Mouse (Mus musculus): ENCODE results near the gene Nlrp9b.

- TF ChIP-seq CTCF (IDR thresholded peaks at IDR 0.05; ENCODE audit: insufficient read depth, low read depth, low read length) = no peak
- TF ChIP-seq POLR2A (IDR thresholded peaks at IDR 0.05; ENCODE audit: insufficient read depth, low read depth, low read length) = no peak
Observed at GRCm38 (mm10) chr7:19950589-19950988, 40.7 kb upstream of the Nlrp9b start, which contains the start of gene Igsf23.
